Mouse (Mus musculus) cerebral cortex, adult 2 months (tissue): Measurements from ENCODE around the gene Pou3f1.

ENCODE experiments used
- WGBS: fragments of 180-500 bp; shearing (Covaris S2); methylation state at CpG from one replicate; pipeline ENCODE4 v1.1.7; 2018; 5-methylcytosine and 5-hydroxymethylcytosine counted together

Pou3f1 gene

DNA sequence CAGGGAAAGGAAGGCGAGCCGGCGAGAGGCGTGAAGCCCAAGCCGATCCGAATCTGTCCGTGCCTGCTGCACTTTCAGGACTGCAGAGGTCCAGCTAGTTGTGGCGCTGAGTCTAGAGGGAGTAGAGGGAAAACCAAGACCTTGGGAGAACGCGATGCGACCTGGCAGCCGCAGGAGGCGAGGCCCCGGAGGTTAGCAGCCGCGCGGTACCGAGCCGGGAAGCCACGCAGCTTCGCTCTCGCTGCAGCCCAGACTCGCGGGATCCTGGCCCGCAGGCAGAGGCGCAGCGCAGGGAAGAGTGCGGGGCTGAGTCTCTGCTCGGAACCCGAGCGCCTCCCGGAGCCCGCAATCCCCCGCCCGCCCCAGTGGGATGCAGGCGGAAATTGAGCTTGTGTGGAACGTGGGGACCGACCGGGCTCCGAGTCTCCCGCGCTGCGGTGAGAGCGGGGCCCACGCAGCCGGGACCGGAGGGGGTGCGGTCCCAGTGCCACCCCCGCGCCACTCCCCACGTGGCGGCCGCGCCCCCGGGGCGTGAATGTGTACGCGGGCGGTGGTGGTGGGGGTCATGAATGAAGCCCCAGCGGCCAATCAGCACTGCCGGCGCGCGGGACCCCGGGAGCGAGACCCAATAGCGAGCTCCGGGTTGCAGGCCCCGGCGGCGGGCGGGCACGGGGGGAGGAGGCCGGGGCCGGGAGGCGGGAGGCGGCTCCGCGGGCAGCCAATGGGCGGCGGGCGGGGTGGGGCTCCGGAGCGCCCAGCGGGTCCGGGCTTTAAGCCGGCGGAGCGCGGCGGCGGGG, 445 bp downstream of the Pou3f1 start:
- WGBS, result 1% methylated on average over 83 of the region's 92 CpGs

DNA sequence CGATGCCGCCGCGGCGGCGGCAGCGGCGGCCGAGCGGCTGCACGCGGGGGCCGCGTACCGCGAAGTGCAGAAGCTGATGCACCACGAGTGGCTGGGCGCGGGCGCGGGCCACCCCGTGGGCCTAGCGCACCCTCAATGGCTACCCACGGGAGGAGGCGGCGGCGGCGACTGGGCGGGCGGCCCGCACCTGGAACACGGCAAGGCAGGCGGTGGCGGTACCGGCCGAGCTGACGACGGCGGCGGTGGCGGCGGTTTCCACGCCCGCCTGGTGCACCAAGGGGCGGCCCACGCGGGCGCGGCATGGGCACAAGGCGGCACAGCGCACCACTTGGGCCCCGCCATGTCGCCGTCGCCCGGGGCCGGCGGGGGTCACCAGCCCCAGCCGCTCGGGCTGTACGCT, 1.2 kb downstream of the Pou3f1 start:
- WGBS, result 1% methylated on average over 59 of the region's 61 CpGs

DNA sequence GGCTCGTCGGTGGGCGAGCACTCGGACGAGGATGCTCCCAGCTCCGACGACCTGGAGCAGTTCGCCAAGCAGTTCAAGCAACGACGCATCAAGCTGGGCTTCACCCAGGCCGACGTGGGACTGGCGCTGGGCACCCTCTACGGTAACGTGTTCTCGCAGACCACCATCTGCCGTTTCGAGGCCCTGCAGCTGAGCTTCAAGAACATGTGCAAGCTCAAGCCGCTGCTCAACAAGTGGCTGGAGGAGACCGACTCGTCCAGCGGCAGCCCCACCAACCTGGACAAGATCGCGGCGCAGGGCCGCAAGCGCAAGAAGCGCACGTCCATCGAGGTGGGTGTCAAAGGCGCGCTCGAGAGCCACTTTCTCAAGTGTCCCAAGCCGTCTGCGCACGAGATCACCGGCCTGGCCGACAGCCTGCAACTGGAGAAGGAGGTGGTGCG, 1.8 kb downstream of the Pou3f1 start:
- WGBS, result 2% methylated on average over 39 of the region's 39 CpGs

DNA sequence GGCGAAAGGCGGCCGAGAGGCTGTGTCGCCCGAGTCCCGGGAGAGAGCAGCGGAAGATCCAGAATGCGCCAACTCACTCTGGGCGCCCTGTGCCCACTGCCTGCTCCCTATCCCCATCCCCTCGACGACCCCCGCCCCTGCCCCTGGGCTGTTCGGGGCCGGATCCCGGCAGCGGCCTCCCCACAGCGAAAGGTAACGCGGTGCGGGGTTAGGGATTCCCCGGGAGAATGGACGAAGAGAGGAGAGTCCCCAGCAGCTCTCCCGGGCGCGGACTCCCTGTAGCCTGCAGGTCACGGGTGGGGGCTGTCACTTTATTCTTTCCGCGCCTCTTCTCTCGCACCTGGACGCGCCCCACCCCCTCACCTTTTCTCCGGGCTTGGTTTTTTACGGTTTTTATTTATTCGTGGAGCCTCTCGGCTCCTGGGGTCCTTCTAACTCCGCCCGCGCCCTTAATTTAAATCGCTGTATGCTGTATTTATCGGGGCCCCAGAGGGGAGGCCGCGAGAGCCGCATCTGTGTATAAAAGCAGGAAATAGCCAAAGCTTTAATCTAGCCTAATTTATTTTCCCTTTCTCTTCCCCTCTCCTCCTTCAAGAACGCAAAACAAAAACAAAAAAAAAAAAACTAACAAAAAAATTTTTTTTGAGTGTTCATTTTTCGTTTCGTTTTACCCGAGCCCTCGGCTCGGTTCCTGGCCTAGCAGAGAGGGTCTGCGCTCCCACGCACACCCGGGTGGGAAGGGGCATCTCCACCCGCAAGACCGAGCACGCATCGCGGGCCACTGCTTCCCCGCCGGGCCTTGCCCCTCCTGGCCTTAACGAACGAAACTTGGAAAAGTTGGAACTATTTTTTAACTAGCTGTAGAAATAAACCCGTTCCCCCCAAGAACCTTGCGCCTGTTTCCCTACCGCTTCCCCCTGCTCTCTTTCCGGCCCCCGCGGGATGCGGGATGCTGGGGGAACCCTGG, 2.9 kb downstream of the Pou3f1 start:
- WGBS, result 9% methylated on average over 68 of the region's 68 CpGs

DNA sequence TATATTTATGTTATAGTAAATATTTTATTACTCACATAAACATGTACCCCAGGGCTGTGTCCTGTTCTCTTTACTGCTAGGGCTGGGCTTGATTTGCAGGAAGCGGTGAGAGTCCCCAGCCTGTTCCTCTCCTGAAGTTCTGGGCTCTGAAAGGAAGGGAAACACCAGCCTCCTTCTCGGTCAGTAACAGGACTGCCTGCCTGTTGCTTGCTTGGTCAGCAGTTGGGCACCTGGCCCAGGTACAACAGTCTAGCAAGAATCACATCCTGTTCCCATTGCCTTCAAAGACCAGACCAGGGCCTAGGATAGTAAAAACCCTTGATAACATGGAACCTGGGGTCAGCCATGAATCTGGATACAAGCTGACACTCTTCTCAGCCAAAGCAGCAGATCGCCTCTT, 4.0 kb downstream of the Pou3f1 start:
- 64% methylated on average over 3 of the region's 3 CpGs for WGBS

DNA sequence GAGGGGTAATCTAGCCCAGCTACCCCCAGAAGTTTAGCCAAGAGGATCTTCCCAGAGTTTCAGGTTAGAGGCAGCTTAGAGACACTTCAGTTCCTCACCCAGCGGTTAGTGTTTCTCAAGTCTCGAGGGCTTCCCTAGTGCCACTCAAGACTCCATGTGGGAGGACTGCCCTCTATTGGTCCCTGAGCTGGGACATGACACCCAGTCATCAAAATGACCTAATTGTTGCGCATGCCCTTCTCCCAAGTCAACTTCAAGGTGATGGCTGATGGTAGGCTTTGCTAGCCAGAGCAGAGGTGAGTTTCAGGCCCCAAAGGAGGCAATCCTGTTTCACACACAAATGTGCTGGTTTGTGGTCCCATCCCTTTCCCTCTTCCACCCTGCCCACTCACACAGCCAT, 6.4 kb downstream of the Pou3f1 start:
- 52% methylated on average over 3 of the region's 3 CpGs for WGBS

DNA sequence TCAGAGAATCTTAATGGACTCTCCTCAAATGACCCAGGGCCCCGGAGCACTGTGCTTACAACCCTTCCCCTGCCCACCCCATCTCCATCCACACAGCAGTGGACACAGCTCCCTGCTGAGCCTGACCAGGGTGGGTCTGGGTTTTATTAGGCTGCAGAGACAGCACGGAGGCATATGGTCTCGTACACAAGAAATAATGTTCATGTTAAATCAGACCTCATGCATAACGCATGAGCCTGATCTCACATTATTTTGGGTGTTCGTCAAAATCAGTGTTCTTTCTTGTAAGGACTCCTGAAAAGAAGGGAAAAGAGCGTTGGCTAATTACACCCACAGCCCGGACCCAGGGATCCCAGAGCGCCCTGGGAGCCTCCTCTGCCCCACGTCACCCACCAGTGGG, 7.6 kb downstream of the Pou3f1 start:
- 35% methylated on average over 9 of the region's 9 CpGs for WGBS

DNA sequence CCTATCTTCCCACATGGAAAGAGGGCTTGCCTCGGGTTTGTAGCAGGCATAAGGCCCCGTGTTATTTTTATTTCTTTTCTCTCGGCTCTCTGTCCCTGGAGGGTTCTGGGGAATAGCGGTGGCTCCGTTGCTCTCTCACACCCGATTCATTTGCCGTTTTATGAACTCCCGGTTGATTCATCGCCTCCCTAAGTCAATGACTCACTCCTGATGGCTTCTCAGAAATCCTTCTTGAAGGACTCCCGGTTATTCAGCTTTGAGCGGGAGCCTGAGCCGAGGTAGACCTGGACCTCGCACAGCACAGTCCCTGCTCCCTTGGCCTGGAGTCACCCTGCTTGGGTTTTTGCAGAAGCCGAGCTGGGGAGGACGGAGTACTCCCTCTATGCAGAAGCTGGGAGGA, 8.0 kb downstream of the Pou3f1 start:
- WGBS, result 42% methylated on average over 15 of the region's 15 CpGs

DNA sequence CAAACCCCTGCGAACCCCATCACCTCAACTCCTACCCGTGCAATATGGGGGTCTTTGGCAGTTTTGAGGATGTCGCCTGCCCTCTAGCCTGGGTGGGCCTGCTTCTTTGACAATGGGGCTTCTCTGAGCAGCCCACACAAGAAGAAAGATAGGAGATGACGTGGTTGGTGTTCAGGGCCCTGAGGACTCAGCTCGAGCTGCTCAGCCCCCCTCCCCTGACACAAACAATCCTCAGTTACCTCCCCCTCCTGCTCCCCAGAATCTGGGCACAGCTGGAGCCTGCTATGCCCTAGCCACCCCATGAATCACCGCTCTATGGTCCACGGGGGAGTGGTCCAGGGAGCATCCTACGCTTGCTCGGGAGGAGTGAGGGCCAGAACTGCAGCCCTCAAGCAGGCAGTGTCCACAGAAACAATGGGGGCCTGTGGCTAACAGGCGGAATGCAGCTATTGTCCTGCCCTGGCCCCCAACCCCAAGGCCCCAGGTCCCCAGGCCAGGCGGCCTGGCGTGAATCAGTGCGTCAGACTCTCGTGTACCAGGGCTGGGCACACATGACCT, 10.9 kb downstream of the Pou3f1 start:
- 66% methylated on average over 14 of the region's 14 CpGs for WGBS

DNA sequence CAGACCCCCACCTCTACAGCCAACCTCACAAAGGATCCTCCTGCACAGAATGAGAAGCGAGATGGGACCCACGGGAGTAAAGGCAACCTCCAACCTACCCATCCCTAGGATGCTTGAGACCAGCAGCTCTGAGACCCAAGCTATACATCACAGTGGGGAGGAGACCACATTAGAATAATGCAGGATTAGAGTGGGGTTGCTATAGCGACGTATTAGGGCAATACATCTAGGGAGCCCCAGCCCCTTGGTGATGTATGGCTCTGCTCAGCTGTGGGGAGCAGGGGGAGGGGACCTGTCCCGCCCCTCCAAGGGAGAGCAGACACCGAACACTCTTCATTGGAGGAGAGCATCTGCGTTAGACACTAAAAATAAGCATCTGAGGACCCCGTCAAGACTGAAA, 11.5 kb downstream of the Pou3f1 start:
- 64% methylated on average over 8 of the region's 8 CpGs for WGBS

DNA sequence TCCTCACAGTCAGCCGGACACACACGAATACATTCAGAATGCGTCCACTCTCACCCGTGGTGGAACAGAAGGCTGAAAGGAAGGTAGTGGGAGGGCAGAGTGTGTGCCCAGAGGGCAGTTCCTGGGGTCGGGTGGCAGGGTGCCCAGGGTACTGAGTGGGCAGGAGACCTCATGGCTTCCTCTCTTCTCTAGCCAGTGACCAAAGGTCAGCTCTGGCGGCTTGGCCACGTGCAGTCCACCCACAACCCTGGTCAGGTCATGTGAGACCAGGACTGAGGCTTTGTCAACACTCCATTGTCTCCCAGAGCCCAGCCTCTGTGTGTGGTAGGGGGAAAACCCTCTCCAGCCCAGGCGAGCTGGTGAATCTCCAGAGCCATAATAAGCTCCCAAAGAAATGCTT, 13.6 kb downstream of the Pou3f1 start:
- 58% methylated on average over 8 of the region's 8 CpGs for WGBS

DNA sequence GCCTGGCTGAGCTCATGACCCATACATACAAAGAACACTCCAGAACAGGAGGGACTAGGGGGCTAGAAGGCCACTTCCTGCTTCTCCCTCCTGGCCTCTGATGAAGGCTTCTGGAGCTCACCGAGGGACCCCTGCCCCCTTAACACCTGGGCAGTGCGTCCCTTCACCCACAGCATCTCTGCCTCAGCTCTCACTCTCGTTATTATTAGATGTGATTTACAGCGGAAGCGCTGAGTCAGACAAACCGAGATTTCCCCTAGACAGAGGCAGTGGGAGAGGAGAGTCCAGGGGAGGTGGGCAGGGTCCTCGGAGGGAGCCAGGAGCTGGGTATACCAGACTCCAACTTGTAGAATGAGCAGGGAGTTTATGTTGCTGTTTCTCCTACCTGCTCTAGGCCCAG, 15.0 kb downstream of the Pou3f1 start:
- WGBS, result 45% methylated on average over 7 of the region's 7 CpGs

DNA sequence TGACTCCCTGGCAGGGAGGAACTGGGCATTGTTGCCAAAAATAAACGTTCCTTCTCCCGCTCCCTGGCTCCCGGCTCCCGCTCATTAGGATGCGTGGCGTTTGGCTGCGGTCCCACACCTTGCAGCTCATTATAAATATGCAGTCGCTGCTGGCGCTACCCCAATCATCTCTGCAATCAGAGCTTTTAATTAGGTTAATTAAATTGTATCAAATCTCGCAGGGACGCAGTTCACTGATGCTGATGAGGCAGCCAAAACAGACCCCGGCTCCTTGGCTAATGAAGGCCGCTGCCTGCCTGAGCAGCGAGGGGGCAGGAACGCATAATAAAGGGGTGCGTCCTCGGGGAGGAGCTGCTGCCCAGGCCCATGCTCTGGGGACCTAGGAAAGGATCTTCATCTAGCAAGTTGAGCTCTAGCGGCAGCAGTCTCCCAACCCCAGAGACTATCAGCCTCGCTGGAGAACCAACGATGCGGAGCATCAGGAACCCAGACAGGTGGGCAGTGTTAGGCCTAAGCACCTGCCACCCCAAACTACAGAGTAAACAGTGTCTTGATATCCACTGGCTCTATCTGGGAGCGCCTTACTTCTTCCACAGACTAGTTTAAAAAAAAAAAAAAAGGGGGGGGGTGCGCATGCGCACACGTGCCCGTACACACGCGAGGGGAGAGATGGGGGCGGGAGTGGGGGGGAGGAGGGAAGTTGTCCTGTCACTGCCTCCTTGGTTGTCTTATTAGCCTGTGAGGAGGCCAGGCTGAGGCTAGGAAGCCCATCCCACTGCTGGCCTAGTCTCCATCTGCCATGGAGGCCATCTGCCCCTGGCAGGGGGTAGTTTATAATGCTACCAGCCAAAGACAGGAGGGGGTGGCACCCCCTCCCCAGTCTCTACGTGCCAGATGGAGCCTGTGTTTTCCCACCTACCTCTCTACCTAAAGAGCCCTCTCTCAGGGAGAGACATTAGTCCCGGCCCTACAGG, 16.0 kb downstream of the Pou3f1 start:
- 10% methylated on average over 30 of the region's 31 CpGs for WGBS

DNA sequence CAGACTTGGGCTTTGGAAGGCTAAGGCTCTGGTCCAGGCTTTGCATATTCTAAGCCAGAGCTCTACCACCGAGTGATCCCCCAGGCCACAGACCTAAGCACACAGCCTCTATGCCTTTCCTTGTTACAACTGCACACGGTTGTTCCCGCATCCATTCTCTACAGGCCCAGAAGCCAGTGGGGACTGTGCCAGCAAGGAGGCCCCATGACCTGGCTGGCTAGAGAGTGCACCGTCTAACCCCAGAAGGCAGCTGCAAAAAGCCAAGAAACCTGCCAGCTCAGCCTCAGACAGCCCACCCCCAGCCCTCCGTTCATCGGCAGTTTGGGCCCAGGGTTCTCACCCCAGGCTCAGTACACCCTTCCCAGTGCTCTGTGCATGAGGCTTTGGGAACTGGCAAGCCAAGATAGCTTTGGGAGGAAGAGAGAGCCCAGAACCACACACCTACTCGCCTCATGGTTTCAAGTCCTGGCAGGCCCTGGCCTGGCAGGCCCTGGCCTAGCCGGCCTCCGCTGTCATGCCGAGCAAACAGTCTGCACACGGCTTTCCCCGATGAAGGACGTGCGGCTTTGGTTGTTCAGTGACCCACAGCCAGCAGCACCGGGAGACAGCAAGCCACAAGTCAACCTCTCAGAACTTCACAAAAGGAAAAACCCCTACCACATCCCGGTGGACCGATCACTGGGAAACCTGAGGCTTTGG, 17.9 kb downstream of the Pou3f1 start:
- 71% methylated on average over 17 of the region's 17 CpGs for WGBS

DNA sequence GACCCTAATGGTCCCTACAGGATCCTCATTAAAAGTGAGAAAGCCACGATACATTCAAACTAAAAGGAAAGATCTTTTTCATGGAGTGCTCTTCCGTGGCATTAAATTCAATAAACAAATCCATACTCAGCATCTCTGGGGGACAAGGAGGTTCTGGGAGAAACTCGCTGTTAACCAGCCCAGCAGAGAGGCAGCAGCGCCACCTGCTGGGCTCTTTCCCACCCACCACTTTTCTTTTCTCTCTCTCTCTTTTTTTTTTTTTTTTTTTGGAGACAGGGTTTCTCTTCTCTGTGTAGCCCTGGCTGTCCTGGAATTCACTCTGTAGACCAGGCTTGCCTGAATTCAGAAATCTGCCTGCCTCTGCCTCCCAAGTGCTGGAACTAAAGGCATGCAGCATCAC, 18.4 kb downstream of the Pou3f1 start:
- WGBS, result 10% methylated on average over 4 of the region's 4 CpGs

DNA sequence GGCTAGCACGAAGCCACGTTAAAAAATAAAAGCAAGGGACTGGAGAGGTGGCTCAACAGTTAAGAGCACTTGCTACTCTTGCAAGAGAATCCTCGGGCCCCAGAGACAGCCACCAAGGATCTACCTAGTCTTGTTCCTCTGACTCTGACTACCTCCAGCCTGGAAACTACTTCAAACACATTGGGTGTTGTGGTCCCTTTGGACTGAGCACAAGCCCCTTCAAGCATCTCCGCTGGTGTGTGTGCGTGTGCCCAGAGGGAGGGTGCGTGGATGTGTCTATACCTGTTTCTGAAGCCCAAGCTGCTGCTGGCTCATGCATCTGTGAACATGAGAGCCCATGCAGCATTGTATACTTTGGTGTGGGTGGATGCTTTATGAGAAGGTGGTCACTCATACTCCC, 19.4 kb downstream of the Pou3f1 start:
- 86% methylated on average over 6 of the region's 6 CpGs for WGBS

DNA sequence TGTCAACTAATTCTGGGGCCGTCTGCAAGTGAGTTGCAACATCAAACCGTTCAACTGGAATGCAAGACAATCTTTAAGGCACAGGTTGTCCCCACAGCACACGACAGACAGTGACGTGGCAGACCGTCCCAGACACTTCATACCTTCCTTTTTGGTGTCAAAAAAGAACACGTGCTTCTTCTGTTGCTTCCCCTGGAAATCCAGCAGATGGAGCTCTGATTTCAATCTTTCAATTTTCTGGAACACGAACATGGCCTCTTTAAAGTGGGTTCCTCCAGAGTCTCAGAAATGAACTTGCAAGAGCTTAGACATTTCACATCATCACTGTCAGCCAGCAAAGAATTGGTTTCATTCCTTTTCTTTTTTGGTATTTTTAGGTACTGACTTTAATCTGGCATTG, 25.7 kb downstream of the Pou3f1 start:
- 42% methylated on average over 7 of the region's 7 CpGs for WGBS

DNA sequence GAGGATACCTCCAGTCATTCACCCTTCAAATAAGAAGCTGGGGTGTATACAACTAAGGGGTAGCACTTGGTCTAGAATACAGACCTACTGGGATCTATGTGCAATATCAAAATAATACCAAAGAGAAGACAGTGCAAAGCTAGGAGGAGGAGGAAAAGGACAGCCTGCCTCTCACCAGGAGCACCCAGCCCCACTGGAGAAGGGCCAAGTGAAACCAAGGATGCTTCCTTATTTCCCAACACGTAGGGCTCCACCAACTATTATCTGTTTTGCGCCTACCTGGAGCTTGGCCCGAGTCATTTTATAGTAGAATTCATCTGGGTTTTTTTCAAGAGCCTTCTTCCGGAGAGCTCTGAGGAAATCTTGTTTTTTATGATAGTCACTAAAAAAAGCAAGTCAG, 26.9 kb downstream of the Pou3f1 start:
- 60% methylated on average over 4 of the region's 4 CpGs for WGBS

DNA sequence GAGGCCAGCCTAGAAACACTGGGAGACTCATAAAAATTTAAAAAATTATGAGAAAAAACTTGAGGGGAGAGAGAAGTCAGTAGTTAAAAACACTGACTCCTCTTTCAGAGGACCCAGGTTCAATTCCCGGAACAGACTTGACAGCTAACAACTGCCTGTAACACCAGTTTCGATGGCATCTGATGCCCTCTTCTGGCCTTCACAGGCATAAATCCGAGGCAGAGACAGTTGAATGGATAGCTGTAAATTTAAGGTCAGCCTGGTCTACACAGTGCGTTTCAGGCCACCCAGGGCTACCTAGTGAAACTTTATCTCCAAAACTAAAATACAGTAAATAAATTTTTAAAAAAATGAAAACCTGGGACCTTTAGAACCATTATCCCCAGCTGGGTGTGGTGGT, 28.4 kb downstream of the Pou3f1 start:
- 83% methylated on average over 4 of the region's 4 CpGs for WGBS

DNA sequence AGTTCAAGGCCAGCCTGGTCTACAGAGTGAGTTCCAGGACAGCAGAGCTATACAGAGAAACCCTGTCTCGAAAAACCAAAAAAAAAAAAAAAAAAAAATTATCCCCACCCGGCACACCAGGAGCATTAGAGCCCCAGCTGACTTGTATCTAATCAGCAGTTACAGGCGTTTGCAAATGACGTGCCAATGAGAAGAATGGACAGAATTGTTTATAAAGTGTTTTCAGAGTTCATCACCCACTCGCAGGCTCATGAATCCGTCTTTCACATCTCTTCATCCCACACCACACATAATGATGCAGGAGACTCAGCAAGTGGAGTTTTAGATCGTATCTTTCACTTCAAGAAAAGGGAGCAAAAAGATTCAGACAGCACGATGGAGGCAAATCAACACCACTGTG, 28.8 kb downstream of the Pou3f1 start:
- 58% methylated on average over 8 of the region's 8 CpGs for WGBS
